Mouse (Mus musculus) limb, embryonic 14.5 days (tissue): ENCODE results near the gene Dync1h1. TPM values are rescaled to one million over a fixed set of nuclear protein-coding genes. Genes with fewer than 3 reads are reported as not detected.

ENCODE experiments used
- ATAC-seq: fragments of 200-750 bp; cut with Nextera tagmentation; 2 replicates; pipeline ENCODE4 v1.8.0; 2017; ENCODE audit warnings: low read depth, moderate number of reproducible peaks, moderate TSS enrichment; ENCODE audit not compliant: low FRiP score
- DNase-seq: peaks from one replicate; pipeline ENCODE4 v3.0.0-alpha.2; 2015; ENCODE audit warnings: low spot score
- H3K27ac ChIP-seq: fragments of 300-500 bp; sonication (generic); replicated peaks from 2 replicates; pipeline ENCODE4 v1.5.1; 2014; ENCODE audit warnings: low read depth, mild to moderate bottlenecking, low read length, moderate library complexity, mixed read lengths
- H3K27me3 ChIP-seq: fragments of 300-500 bp; sonication (generic); 2 replicates; pipeline ENCODE4 v1.6.1; 2014; ENCODE audit warnings: low read length, mixed read lengths; ENCODE audit not compliant: control insufficient read depth, insufficient read depth
- H3K36me3 ChIP-seq: fragments of 300-500 bp; sonication (generic); 2 replicates; pipeline ENCODE4 v1.6.1; 2014; ENCODE audit warnings: mild to moderate bottlenecking, low read length, moderate library complexity, mixed read lengths; ENCODE audit not compliant: control insufficient read depth, insufficient read depth
- H3K4me1 ChIP-seq: fragments of 300-500 bp; sonication (generic); 2 replicates; pipeline ENCODE4 v1.6.1; 2014; ENCODE audit warnings: antibody characterized with exemption, low read length, mixed read lengths; ENCODE audit not compliant: control insufficient read depth, insufficient read depth
- H3K4me2 ChIP-seq: fragments of 300-500 bp; sonication (generic); replicated peaks from 2 replicates; pipeline ENCODE4 v1.6.1; 2014; ENCODE audit warnings: low read depth, mild to moderate bottlenecking, low read length, moderate library complexity; ENCODE audit not compliant: severe bottlenecking
- H3K4me3 ChIP-seq: fragments of 300-500 bp; sonication (generic); replicated peaks from 2 replicates; pipeline ENCODE4 v1.5.1; 2014; ENCODE audit warnings: low read length
- H3K9ac ChIP-seq: fragments of 300-500 bp; sonication (generic); 2 replicates; pipeline ENCODE4 v1.6.1; 2014; ENCODE audit warnings: mild to moderate bottlenecking, low read depth, low read length, moderate library complexity; ENCODE audit not compliant: severe bottlenecking
- H3K9me3 ChIP-seq: fragments of 300-500 bp; sonication (generic); 2 replicates; pipeline ENCODE4 v1.6.1; 2016; ENCODE audit warnings: low read length; ENCODE audit not compliant: control insufficient read depth
- POLR2A ChIP-seq: fragments of 200-500 bp; IDR thresholded peaks from 2 replicates; pipeline ENCODE4 v1.8.0; 2012; ENCODE audit warnings: inconsistent platforms, mild to moderate bottlenecking, moderate library complexity, borderline replicate concordance; ENCODE audit not compliant: insufficient read depth, insufficient read length; ENCODE audit errors: extremely low read depth
- WGBS: fragments of 180-500 bp; shearing (Covaris S2); extraction: QIAGEN DNeasy Blood & Tissue Kit; methylation state at CpG from one replicate; pipeline ENCODE4 v1.1.7; 2014; 5-methylcytosine and 5-hydroxymethylcytosine counted together
- polyA plus RNA-seq, 2 experiments: library from polyadenylated mRNA; depleted of rRNA in 1 of 2; stranded (reverse) in 1 of 2; unstranded in 1 of 2; fragments of >200 nt; fragmentation: Nextera tagmentation in 1 of 2; extraction: Ambion mirVana in 1 of 2; gene quantifications; 2 replicates each; pipeline versions ENCODE4 v1.2.1 to v1.2.3; 2012 to 2014

Dync1h1 gene
- 182 and 183 TPM in 2 replicates for polyA plus RNA-seq (2012; rRNA removed)
- 69.2 and 71.9 TPM in 2 replicates for polyA plus RNA-seq (2014; fragmentation: Nextera tagmentation; extraction: Ambion mirVana)

GRCm38 (mm10) chr12:110601241-110602218, at the start of gene Dync1h1:
Gene Dync1h1, plus strand, starts transcription at chr12:110601452.
- under 1% methylated on average over 82 of the region's 105 CpGs for WGBS
- TF ChIP-seq POLR2A: peak; percentile 95
- H3K27ac ChIP-seq: peak within 1 kb of the TSS; percentile 93

GRCm38 (mm10) chr12:110552113-110552512, 49.1 kb upstream of the Dync1h1 start:
- Histone ChIP-seq H3K9ac (no peak overlapping the region), H3K36me3 (peaks cover 91% of the 10 kb centered on the region), H3K9me3 (no peaks in the 10 kb centered on the region), H3K4me3 (no peak overlapping the region), H3K27ac (no peak overlapping the region), H3K27me3 (no peaks in the 10 kb centered on the region), H3K4me1 (no peaks in the 10 kb centered on the region), H3K4me2 (no peak overlapping the region)
- ATAC-seq (no peak), DNase-seq (no peak)
- 84% methylated on average over 13 of the region's 13 CpGs for whole genome bisulfite sequencing
- no peak for TF ChIP-seq POLR2A

More at GRCm38 (mm10) chr12:110601241-110602218, at the start of gene Dync1h1:
- Histone ChIP-seq H3K9me3 (no peaks in the 10 kb centered on the region), H3K27me3 (no peaks in the 10 kb centered on the region; the same call in 1 of the 2 replicates), H3K4me2 (peak within 1 kb of the TSS; percentile 85), H3K9ac (peak within 1 kb of the TSS; percentile 92), H3K4me1 (peaks cover 11% of the 10 kb centered on the region), H3K4me3 (peak within 1 kb of the TSS; percentile 90), H3K36me3 (no peaks in the 10 kb centered on the region)
- DNase-seq: peak; percentile 94
- ATAC-seq: peak; percentile 92

- WGBS: 94% methylated on average over 5 of the region's 5 CpGs
- H3K36me3 ChIP-seq: peaks cover 87% of the 10 kb centered on the region
Observed at GRCm38 (mm10) chr12:110553362-110553761, 47.9 kb upstream of the Dync1h1 start.

GRCm38 (mm10) chr12:110555536-110556240, 45.6 kb upstream of the Dync1h1 start:
- no peak overlapping the region for H3K4me3 ChIP-seq
- no peaks in the 10 kb centered on the region for H3K9me3 ChIP-seq
- ATAC-seq (no peak), DNase-seq (no peak)
- H3K4me2 ChIP-seq: no peak overlapping the region
- H3K36me3 ChIP-seq: peaks cover 91% of the 10 kb centered on the region
- no peaks in the 10 kb centered on the region for H3K27me3 ChIP-seq
- WGBS: 89% methylated on average over 21 of the region's 21 CpGs
- TF ChIP-seq POLR2A: no peak
- H3K4me1 ChIP-seq: no peaks in the 10 kb centered on the region
- H3K27ac ChIP-seq: no peak overlapping the region
- H3K9ac ChIP-seq: no peak overlapping the region

More at GRCm38 (mm10) chr12:110553362-110553761, 47.9 kb upstream of the Dync1h1 start:
- ATAC-seq (no peak), DNase-seq (no peak)
- Histone ChIP-seq H3K4me1 (no peaks in the 10 kb centered on the region), H3K9ac (no peak overlapping the region), H3K27me3 (no peaks in the 10 kb centered on the region), H3K4me2 (no peak overlapping the region), H3K9me3 (no peaks in the 10 kb centered on the region), H3K4me3 (no peak overlapping the region), H3K27ac (no peak overlapping the region)
- TF ChIP-seq POLR2A: no peak
